Mouse (Mus musculus) thymus, adult 2 months (tissue): Measurements from ENCODE around the gene Kmt2d.

Source experiments
- CTCF ChIP-seq: fragments of 200-500 bp; IDR thresholded peaks from 2 replicates; pipeline ENCODE4 v1.5.1; 2012; ENCODE audit warnings: mild to moderate bottlenecking, control low read depth, low read length, moderate library complexity, borderline replicate concordance; ENCODE audit not compliant: control insufficient read depth, poor library complexity, insufficient read depth; ENCODE audit errors: extremely low read depth
- POLR2A ChIP-seq: fragments of 200-500 bp; IDR thresholded peaks from 2 replicates; pipeline ENCODE4 v1.6.1; 2012; ENCODE audit warnings: mild to moderate bottlenecking, low read length, control low read depth, moderate library complexity; ENCODE audit not compliant: control insufficient read depth, poor library complexity, insufficient read depth; ENCODE audit errors: extremely low read depth

- TF ChIP-seq CTCF: no peak
- no peak for TF ChIP-seq POLR2A
These were observed 33.8 kb downstream of the Kmt2d start for GRCm38 (mm10) chr15:98837006-98837742.
